Mouse (Mus musculus) heart, postnatal 14 days (tissue): ENCODE results near the gene Kirrel2. TPM values are rescaled to one million over a fixed set of nuclear protein-coding genes. Genes with fewer than 3 reads are reported as not detected.
"Not testable (repeated sequence)": the region's sequence is repeated elsewhere in the genome, so short reads cannot be mapped to it uniquely, and the experiment has no call there.

Experiments
- DNase-seq, 2 experiments: peaks; one replicate each; pipeline ENCODE4 v3.0.0; 2021 to 2022
- intact Hi-C: fragments of 180-260 bp; cut with DNase I; formaldehyde crosslinking; loops from one replicate; pipeline ENCODE4 v1.15.1; 2025
- long read RNA-seq, 2 experiments: library from polyadenylated mRNA; stranded (forward); transcript quantifications; one replicate each; pipeline ENCODE4 v2.0.0; 2021
- total RNA-seq, 2 experiments: library from RNA; stranded (reverse); gene quantifications; 2 replicates each; pipeline ENCODE4 v1.2.3; 2021

Gene Kirrel2
- not detected for total RNA-seq
- long read RNA-seq, experiment 1 = 0 reads
- long read RNA-seq, experiment 2 = 0 reads

- intact Hi-C loops = no loop called here
- peak in 1 of 2 experiments; percentile 12 for DNase-seq
These were observed at the start of gene Kirrel2, which contains the start of gene Nphs1 for GRCm38 (mm10) chr7:30457629-30458330. Gene Kirrel2, minus strand, starts transcription at chr7:30457690. Gene Nphs1, plus strand, starts transcription at chr7:30458315.

- DNase-seq, intact Hi-C loops: not testable (repeated sequence)
These were observed 43.7 kb upstream of the Kirrel2 start for GRCm38 (mm10) chr7:30501159-30501558.

DNA sequence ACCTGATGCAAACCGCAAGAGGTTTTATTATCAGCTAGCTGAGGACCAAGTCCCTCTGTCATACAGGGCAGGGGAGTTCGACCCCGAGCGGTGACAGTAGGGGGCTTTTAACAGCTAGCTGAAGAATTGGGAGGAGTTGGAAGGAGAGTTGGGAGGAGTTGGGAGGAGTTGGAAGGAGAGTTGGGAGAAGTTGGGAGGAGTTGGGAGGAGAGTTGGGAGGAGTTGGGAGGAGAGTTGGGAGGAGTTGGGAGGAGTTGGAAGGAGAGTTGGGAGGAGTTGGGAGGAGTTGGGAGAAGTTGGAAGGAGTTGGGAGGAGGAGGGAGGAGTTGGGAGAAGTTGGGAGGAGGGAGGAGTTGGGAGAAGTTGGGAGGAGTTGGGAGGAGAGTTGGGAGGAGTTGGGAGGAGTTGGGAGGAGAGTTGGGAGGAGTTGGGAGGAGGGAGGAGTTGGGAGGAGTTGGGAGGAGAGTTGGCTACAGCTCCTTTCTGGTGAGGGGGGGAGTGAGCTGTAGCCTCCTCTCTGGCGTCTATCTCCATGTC is 38.1 kb upstream of the Kirrel2 start:
- intact Hi-C loops, DNase-seq: not testable (repeated sequence)

- intact Hi-C loops = loop anchor here (2.0 to 5.0 kb wide), 3 partner anchors 51 to 121 kb away; partner anchors contain the start of genes Hspb6 and Proser3
- no peak for DNase-seq
These were observed 36.0 kb upstream of the Kirrel2 start, which contains the start of gene Prodh2 for GRCm38 (mm10) chr7:30493401-30493931. Gene Prodh2, plus strand, starts transcription at chr7:30493622.

- peak; percentile 74 to 85 for DNase-seq
- intact Hi-C loops = loop anchor here (2.0 to 5.0 kb wide), 3 partner anchors 50 to 120 kb away; partner anchors contain the start of genes Hspb6 and Proser3
These were observed 35.3 kb upstream of the Kirrel2 start for GRCm38 (mm10) chr7:30492765-30493164.

DNA sequence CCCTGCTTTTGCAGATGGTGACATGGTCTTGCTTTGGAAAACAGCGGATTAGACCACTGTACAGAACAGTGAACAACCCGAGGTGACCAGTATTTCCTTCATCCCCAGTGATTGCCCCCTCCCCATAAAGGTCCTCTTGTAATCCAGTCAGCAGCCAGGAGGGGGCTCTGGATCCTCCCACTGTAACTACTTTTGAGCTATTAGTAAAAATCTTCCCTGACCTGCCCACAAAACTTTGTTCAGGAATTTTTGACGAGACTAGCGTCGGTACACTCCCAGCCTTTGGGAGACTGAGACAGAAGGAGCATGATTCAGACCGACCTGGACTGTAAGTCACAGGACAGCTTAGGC is 33.4 kb upstream of the Kirrel2 start:
- no peak for DNase-seq
- intact Hi-C loops = loop anchor here (5.0 kb wide), 2 partner anchors 49 to 61 kb away; partner anchors contain the start of genes Hspb6 and Proser3

- intact Hi-C loops = loop anchor here (5.0 kb wide), 2 partner anchors 48 to 62 kb away; partner anchors contain the start of genes Hspb6 and Proser3
- DNase-seq = peak; percentile 15 to 38
These were observed 32.9 kb upstream of the Kirrel2 start for GRCm38 (mm10) chr7:30490251-30490956.

DNA sequence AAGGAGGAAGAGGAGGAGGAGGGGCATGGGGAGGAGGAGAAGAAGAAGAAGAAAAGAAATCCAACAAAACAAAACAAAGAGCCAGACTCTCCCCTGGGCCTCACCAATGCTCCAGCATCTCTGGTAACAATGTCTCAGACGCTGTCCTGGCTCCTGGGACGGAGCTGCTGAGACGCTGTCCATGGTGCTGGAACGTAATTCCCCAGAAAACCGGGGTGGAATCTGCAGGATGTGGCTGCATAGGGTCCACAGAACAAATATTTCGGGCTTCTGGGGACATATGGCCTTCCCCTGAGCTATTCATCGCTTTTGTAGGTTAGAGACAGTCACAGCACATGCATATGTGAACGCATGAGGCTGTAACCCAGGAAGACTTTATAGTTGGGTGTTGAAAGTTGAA is 26.8 kb upstream of the Kirrel2 start:
- peak; percentile 22 to 61 for DNase-seq
- intact Hi-C loops = no loop called here

DNA sequence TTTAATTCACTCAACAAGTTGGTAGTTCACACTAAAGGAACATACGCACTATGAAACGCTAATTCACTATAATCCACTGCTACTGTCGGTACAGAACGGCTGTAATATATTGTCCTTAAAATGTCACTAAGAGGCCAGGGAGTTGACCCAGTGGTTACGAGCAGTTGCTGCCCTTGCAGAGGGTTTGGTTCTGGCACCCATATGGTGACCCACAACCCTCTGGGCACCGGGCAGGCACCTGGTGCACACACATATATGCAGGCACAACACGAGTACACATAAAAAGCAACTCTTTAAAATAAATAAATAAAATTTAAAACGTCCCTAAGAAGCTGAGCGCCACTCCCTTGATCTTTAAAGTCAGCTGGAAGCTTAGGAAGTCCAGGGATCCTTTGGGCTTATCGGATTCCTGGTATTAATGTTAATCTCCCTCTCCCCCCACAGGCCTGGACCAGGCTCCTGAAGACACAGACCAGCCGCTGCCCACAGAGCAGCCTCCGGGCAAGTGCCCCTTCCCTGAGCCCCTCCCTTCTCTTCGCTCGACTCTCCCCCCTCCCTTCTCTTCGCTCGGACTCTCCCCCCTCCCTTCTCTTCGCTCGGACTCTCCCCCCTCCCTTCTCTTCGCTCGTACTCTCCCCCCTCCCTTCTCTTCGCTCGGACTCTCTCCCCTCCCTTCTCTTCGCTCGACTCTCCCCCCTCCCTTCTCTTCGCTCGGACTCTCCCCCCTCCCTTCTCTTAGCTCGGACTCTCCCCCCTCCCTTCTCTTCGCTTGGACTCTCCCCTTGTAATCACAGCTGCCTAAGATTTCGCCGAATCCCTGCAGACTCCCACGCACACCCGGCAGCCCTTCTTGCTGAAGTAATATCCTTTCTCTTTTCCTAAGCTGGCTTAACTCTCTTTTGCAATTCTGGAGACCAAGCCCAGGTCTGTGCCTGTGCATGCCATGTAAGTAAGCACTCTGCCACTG is 20.2 kb upstream of the Kirrel2 start:
- DNase-seq = peak in 1 of 2 experiments; percentile 10
- intact Hi-C loops = no loop called here

GRCm38 (mm10) chr7:30476136-30476535 is 18.6 kb upstream of the Kirrel2 start:
- DNase-seq, intact Hi-C loops: not testable (repeated sequence)

DNA sequence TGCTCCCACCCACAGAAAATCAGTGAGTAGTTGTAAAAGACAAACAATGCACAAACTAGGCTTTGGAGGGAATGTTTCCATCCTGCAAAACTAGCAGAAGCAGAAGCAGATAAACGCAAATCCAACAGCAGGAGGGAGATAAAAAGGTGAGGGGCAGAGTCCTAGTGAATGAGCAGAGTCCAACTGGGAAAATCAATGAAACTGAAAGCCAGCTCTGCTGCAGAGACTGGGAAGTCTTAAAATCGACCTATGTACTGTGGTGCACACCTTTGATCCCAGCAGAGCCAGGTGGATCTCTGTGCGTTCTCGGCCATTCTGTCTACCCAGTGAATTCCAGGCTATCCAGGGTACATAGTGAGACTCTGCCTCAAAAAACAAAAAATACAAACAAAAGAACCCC is 17.5 kb upstream of the Kirrel2 start:
- DNase-seq = no peak
- intact Hi-C loops = loop anchor here (5.0 kb wide), 1 partner anchor 103 kb away; no protein-coding TSS in a partner anchor

DNA sequence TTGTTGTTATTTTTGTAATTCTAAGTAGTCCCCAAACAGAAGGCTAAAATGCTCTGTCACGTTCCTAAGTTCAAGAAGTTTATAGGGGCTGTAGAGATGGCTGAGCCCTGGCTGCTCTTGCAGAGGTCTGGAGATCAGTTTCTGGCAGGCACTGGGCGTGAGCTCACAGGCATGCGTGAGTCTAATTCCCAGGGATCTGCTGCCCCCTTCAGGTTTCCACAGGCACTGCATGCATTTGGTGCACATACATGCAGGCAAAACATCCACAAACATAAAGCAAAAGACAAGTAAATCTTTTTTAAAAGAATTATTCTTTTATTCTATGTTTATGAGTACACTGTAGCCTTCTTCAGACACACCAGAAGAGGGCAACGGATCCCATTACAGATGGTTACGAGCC is 14.9 kb upstream of the Kirrel2 start:
- peak; percentile 19 to 42 for DNase-seq
- intact Hi-C loops = loop anchor here (5.0 kb wide), 1 partner anchor 100 kb away; no protein-coding TSS in a partner anchor

- intact Hi-C loops = no loop called here
- no peak for DNase-seq
These were observed 7.4 kb upstream of the Kirrel2 start for GRCm38 (mm10) chr7:30464816-30465300.

DNA sequence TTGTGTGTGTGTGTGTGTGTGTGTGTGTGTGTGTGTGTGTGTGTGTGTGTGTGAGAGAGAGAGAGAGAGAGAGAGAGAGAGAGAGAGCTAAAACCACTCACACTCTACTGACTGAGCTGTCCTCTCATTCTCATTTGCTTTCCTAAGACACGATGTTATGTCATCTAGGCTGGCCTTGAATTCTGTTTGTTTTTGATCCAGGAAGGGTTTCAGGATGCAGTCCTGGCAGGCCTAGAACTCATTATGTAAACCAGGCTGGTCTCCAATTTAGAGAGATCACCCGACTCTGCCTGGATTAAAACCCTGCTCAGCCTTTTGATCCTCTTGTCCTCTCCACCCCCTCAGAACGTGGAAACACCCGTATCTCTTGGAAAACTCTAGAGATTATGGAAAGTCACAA is 6.5 kb upstream of the Kirrel2 start:
- intact Hi-C loops = no loop called here
- no peak for DNase-seq

GRCm38 (mm10) chr7:30463568-30463967 is 6.1 kb upstream of the Kirrel2 start:
- DNase-seq = no peak
- intact Hi-C loops = no loop called here

GRCm38 (mm10) chr7:30459484-30459883 is 2.0 kb upstream of the Kirrel2 start:
- DNase-seq = no peak
- intact Hi-C loops = no loop called here

DNA sequence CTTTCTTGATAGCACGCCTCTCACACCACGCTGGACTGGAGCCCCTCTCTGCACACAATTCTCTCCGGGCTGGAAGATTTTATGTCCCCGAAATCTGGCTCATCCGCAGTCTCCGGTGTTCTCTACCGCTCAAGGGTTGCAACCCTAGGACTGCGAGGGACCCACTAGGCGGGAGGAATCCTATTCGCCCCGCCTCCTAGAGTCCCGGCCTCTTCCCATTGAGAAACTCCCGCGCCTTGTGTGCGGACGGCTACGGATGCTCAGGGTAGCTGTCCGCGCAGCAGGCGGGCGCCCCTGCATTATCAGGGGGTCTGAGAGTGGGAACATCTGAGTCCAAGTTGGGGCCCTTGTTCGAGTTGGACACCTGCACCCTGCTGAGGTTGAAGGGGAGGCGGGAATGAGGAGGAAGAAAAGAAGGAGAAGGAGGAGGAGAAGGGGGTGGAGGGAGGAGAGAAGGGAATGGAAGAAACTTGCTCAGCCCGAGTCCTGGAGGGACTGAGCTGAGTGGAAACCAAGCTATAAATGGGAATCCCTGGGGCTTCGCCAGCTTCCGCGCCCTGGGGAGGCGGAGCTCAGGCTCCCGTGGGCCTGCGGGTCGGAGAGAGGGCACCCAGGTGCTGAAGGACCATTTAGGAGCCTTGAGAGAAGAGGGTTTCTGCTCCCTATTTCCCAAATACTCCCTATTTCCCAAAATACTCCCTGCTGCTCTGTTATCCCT is 420 bp downstream of the Kirrel2 start:
- intact Hi-C loops = no loop called here

DNA sequence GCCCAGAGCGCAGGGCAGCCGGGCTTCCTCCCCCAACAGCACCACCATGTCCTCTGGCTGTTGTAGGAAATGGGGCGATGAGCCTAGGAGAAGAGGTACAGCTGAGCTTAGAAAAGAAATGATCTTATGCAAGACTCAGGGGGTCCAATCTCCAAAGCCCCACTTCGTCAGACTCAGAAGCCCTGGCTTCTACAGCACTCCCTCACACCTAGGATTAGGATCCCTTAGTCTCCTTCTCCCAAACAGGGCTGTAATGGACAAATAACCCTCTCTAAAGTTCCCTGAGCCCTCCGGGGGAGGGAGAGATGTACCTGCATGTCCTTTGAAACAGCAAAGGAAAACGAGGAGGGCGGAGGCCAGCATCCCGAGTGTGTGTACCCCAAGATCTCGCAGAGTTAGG is 1.0 kb downstream of the Kirrel2 start:
- DNase-seq = no peak
- intact Hi-C loops = no loop called here

More for the DNA sequence above, 420 bp downstream of the Kirrel2 start:
- DNase-seq = no peak

DNA sequence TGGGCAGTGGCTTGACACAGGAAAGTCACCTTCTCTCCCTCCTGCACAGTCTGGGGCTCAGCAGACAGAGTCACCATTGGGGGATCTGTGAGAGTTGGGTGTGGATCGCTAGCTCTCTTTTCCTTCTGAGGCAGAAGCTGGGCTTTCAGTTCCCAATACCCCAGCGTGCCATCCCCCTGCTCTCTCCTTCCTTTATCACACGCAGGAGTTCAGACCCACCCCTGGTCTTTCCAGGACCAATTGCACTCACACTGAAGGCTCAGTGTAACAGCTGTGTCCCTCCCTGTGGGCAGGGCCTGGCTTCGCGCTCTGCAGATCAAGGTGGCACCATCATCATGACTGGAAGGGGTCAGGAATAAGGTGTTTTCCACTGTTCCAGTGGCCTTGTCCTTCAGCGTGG is 3.2 kb downstream of the Kirrel2 start:
- no peak for DNase-seq

More for the DNA sequence above, 3.2 kb downstream of the Kirrel2 start:
- intact Hi-C loops = no loop called here
